Mouse (Mus musculus) E14TG2a.4 (cell line): ENCODE measurements at regions not wholly inside any gene's neighbourhood (a gene's known extent, or its start where the extent isn't known, plus 50 kb on each side); places are given as distances from the start of the nearest gene placed in this dataset.

ENCODE experiments used
- H3K27me3 ChIP-seq: 2 replicates; pipeline ENCODE4 v1.6.1; 2014; ENCODE audit warnings: low read length, control low read depth; ENCODE audit not compliant: insufficient read depth
- H3K36me3 ChIP-seq: 2 replicates; pipeline ENCODE4 v1.6.1; 2014; ENCODE audit warnings: low read length, control low read depth; ENCODE audit not compliant: insufficient read depth
- H3K4me1 ChIP-seq: replicated peaks from 2 replicates; pipeline ENCODE4 v1.6.1; 2014; ENCODE audit warnings: low read depth, low read length, control low read depth
- H3K4me3 ChIP-seq: replicated peaks from 2 replicates; pipeline ENCODE4 v1.5.1; 2014; ENCODE audit warnings: mild to moderate bottlenecking, low read length
- H3K9me3 ChIP-seq: 2 replicates; pipeline ENCODE4 v1.6.1; 2014; ENCODE audit warnings: low read length, control low read depth
- CTCF ChIP-seq: conservative IDR thresholded peaks from 2 replicates; pipeline ENCODE4 v1.5.1; 2014; ENCODE audit warnings: low read length
- NANOG ChIP-seq: IDR thresholded peaks from 2 replicates; pipeline ENCODE4 v1.6.1; 2014; ENCODE audit warnings: borderline replicate concordance, low read length, mixed read lengths
- POU5F1 ChIP-seq: IDR thresholded peaks from 2 replicates; pipeline ENCODE4 v1.6.1; 2014; ENCODE audit warnings: low read length, borderline replicate concordance

DNA sequence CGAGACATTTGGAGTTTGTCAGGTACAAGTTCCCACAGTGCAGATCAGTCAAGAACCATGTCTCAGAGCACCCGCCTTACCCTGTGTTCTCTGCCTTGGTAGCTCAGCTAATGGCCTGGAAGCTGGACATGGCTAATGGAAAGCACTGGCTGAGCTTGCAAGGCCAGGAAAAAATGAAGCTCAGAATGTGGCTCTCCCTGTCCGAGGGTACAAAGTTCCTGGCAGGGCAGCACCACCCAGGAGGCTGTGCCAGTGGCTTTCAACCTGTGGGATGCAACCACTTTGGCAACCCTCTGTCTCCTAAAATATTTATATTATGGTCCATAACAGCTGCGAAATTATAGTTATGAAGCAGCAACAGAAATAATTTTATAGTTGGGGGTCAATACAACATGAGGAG lies 354.6 kb upstream of the Arid1b start:
- Histone ChIP-seq H3K27me3 (no peaks in the 10 kb centered on the region), H3K4me3 (no peak overlapping the region), H3K36me3 (no peaks in the 10 kb centered on the region), H3K9me3 (no peaks in the 10 kb centered on the region), H3K4me1 (peaks cover 17% of the 10 kb centered on the region)
- TF ChIP-seq CTCF (no peak), POU5F1 (no peak), NANOG (no peak)

DNA sequence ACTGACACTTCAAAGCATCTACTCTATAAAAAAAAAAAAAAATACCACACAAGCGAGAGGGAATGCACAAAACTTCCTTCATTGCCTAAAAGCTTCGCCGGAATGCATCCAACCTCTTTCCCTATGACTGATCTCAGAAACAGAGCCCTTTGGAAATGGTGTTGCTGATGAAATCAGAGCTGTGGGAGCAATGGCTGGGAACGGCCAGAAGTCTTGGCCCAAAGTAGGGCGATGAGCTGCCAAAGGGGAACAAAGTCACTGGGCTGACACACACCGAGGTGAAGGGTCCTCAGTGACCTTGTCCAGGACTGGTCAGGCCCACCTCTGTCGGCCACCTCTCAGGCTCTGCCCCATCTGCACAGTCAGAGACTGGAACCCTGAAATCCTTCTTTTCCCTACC lies 353.6 kb upstream of the Arid1b start:
- Histone ChIP-seq H3K4me3 (no peak overlapping the region), H3K27me3 (no peaks in the 10 kb centered on the region), H3K36me3 (no peaks in the 10 kb centered on the region), H3K9me3 (peaks cover 3% of the 10 kb centered on the region; the same call in 1 of the 2 replicates), H3K4me1 (peaks cover 26% of the 10 kb centered on the region)
- TF ChIP-seq POU5F1 (no peak), NANOG (no peak), CTCF (no peak)

DNA sequence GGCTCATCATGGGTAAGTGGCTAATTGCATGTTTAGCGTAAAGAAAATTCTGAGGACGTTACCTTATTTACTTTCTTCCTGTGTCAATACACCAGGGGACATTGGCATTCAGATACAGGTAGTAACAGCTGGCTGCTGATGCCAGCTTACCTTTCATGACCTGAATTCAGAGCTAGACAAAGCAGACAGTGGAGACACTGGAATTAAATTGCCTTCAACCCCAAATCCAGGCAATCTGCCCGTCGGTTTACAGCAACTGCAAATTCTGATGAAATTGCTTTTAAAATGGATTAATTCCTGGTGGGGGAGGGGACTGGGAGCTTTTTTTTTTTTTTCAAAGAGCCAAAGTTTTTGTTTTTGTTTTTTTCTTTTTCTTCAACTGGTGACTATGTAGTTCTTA lies 353.0 kb upstream of the Arid1b start:
- Histone ChIP-seq H3K4me1 (peaks cover 28% of the 10 kb centered on the region), H3K27me3 (no peaks in the 10 kb centered on the region), H3K4me3 (no peak overlapping the region), H3K9me3 (peaks cover 3% of the 10 kb centered on the region; the same call in 1 of the 2 replicates), H3K36me3 (no peaks in the 10 kb centered on the region)
- TF ChIP-seq NANOG (no peak), POU5F1 (no peak), CTCF (no peak)

- peaks cover 28% of the 10 kb centered on the region for H3K4me1 ChIP-seq
- H3K27me3 ChIP-seq, result no peaks in the 10 kb centered on the region
- TF ChIP-seq NANOG (no peak), CTCF (no peak), POU5F1 (no peak)
- no peaks in the 10 kb centered on the region for H3K36me3 ChIP-seq
- H3K4me3 ChIP-seq, result no peak overlapping the region
- peaks cover 3% of the 10 kb centered on the region; the same call in 1 of the 2 replicates for H3K9me3 ChIP-seq
Measured at GRCm38 (mm10) chr17:4642046-4642445, 352.1 kb upstream of the Arid1b start.

DNA sequence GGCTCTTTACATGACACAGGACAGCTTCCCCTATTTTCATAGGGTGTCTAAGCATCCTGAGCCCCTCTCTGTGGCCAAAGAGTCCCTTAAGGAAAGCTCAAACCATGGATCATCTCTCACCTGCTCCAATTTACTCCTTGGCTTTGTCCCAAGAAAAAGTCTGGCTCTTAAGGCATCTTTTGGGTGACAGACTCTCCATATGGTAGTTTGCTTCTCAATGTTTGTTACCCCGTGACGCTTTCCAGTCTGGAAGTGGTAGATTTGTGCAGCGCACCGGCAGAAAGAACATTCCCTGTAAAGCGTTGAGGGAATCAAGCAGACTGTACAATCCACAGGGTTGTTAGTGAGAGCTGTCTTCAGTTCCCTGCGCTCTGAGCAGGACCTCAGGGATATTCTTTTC lies 350.8 kb upstream of the Arid1b start:
- Histone ChIP-seq H3K4me1 (peaks cover 28% of the 10 kb centered on the region), H3K9me3 (peaks cover 3% of the 10 kb centered on the region; the same call in 1 of the 2 replicates)
- TF ChIP-seq POU5F1 (no peak), CTCF (no peak), NANOG (no peak)

GRCm38 (mm10) chr17:4648603-4649002 lies 345.5 kb upstream of the Arid1b start:
- H3K9me3 ChIP-seq, result peaks cover 3% of the 10 kb centered on the region; the same call in 1 of the 2 replicates
- peaks cover 19% of the 10 kb centered on the region for H3K4me1 ChIP-seq
- no peak overlapping the region for H3K4me3 ChIP-seq
- TF ChIP-seq NANOG (no peak), POU5F1 (no peak), CTCF (no peak)
- no peaks in the 10 kb centered on the region for H3K27me3 ChIP-seq
- no peaks in the 10 kb centered on the region for H3K36me3 ChIP-seq

More for the DNA sequence above, 350.8 kb upstream of the Arid1b start:
- Histone ChIP-seq H3K4me3 (no peak overlapping the region), H3K27me3 (no peaks in the 10 kb centered on the region), H3K36me3 (no peaks in the 10 kb centered on the region)

GRCm38 (mm10) chr17:4654221-4654620 lies 339.9 kb upstream of the Arid1b start:
- no peaks in the 10 kb centered on the region for H3K27me3 ChIP-seq
- H3K4me1 ChIP-seq, result no peaks in the 10 kb centered on the region
- no peaks in the 10 kb centered on the region for H3K36me3 ChIP-seq
- no peaks in the 10 kb centered on the region for H3K9me3 ChIP-seq
- H3K4me3 ChIP-seq, result no peak overlapping the region
- TF ChIP-seq POU5F1, result no peak

GRCm38 (mm10) chr17:4661996-4662395 lies 332.1 kb upstream of the Arid1b start:
- H3K4me1 ChIP-seq, result no peaks in the 10 kb centered on the region
- H3K4me3 ChIP-seq, result no peak overlapping the region
- no peaks in the 10 kb centered on the region for H3K27me3 ChIP-seq
- TF ChIP-seq CTCF, result no peak
- no peak for TF ChIP-seq NANOG
- no peak for TF ChIP-seq POU5F1
- H3K36me3 ChIP-seq, result no peaks in the 10 kb centered on the region
- H3K9me3 ChIP-seq, result no peaks in the 10 kb centered on the region

- no peaks in the 10 kb centered on the region for H3K27me3 ChIP-seq
- no peaks in the 10 kb centered on the region for H3K9me3 ChIP-seq
- H3K4me1 ChIP-seq, result no peaks in the 10 kb centered on the region
- H3K4me3 ChIP-seq, result no peak overlapping the region
- TF ChIP-seq POU5F1 (no peak), NANOG (no peak), CTCF (no peak)
- H3K36me3 ChIP-seq, result no peaks in the 10 kb centered on the region
Measured at GRCm38 (mm10) chr17:4668511-4668910, 325.6 kb upstream of the Arid1b start.
